Mouse (Mus musculus): ENCODE measurements around the gene Zfp414. TPM values are rescaled to one million over a fixed set of nuclear protein-coding genes. Genes with fewer than 3 reads are reported as not detected.

Zfp414 gene
- total RNA-seq, 2 experiments from 2014 or later = 44.4 to 45.7 TPM

GRCm38 (mm10) chr17:33639743-33640142 is 10.9 kb downstream of the Zfp414 start:
- no peak for DNase-seq (ENCODE audit: low spot score in 2 of 2)
- intact Hi-C loops (cut with DNase I) = no loop called here

GRCm38 (mm10) chr17:33644068-33644467 is 15.2 kb downstream of the Zfp414 start:
- intact Hi-C loops (cut with DNase I) = no loop called here
- no peak for DNase-seq (ENCODE audit: low spot score in 2 of 2)

- no peak for DNase-seq (ENCODE audit: low spot score in 2 of 2)
- intact Hi-C loops (cut with DNase I) = no loop called here
Measured at GRCm38 (mm10) chr17:33645073-33645472, 16.2 kb downstream of the Zfp414 start.

- DNase-seq (ENCODE audit: low spot score in 2 of 2) = no peak
- intact Hi-C loops (cut with DNase I) = no loop called here
Measured at GRCm38 (mm10) chr17:33649781-33650475, 21.0 kb downstream of the Zfp414 start.

- DNase-seq (ENCODE audit: low spot score in 2 of 2) = no peak
- intact Hi-C loops (cut with DNase I) = no loop called here
Measured at GRCm38 (mm10) chr17:33666813-33667212, 37.9 kb downstream of the Zfp414 start.

- intact Hi-C loops (cut with DNase I) = no loop called here
- no peak for DNase-seq (ENCODE audit: low spot score in 2 of 2)
Measured at GRCm38 (mm10) chr17:33669681-33670080, 40.8 kb downstream of the Zfp414 start.

- intact Hi-C loops (cut with DNase I) = no loop called here
Measured at GRCm38 (mm10) chr17:33673837-33674236, 44.9 kb downstream of the Zfp414 start.

GRCm38 (mm10) chr17:33675452-33675851 is 46.6 kb downstream of the Zfp414 start:
- intact Hi-C loops (cut with DNase I) = no loop called here
- DNase-seq (ENCODE audit: low spot score in 2 of 2) = no peak

More at GRCm38 (mm10) chr17:33673837-33674236, 44.9 kb downstream of the Zfp414 start:
- DNase-seq (ENCODE audit: low spot score in 2 of 2) = no peak

GRCm38 (mm10) chr17:33676086-33676485 is 47.2 kb downstream of the Zfp414 start:
- DNase-seq (ENCODE audit: low spot score in 2 of 2) = no peak
- intact Hi-C loops (cut with DNase I) = no loop called here

GRCm38 (mm10) chr17:33678771-33679170 is 49.9 kb downstream of the Zfp414 start:
- intact Hi-C loops (cut with DNase I) = no loop called here
- DNase-seq (ENCODE audit: low spot score in 2 of 2) = no peak

Other genes starting within 250 kb of the Zfp414 start
- gene Zfp101, start 234.4 kb upstream of the Zfp414 start, total RNA-seq (2021) = 1 to 10 TPM; 7.3 to 7.6 TPM
- not detected for gene Actl9, start 196.2 kb upstream of the Zfp414 start, total RNA-seq (2021)
- gene Adamts10, start 104.9 kb upstream of the Zfp414 start, total RNA-seq (2021) = 10 to 100 TPM; 31.8 to 35.1 TPM
- 1 to 10 TPM; 1.2 to 1.6 TPM for gene Myo1f, start 73.4 kb upstream of the Zfp414 start, total RNA-seq (2021)
- under 1 TPM in 1 of 2 experiments, not detected in 1; 0.55 TPM for gene Pram1, start 9.0 kb downstream of the Zfp414 start, total RNA-seq (2021)
- 100 to 1,000 TPM; 109 to 116 TPM for gene Hnrnpm, start 57.8 kb downstream of the Zfp414 start, total RNA-seq (2021)
- gene March2, start 89.6 kb downstream of the Zfp414 start, total RNA-seq (2021) = 10 to 100 TPM; 83.5 to 84.8 TPM
- gene Rab11b, start 131.4 kb downstream of the Zfp414 start, total RNA-seq (2021) = 100 to 1,000 TPM; 302 to 341 TPM
- gene Angptl4, start 152.7 kb downstream of the Zfp414 start, total RNA-seq (2021) = 1 to 10 TPM; 5.5 to 6.6 TPM
- 10 to 100 TPM; 36.2 to 41.2 TPM for gene Kank3, start 181.4 kb downstream of the Zfp414 start, total RNA-seq (2021)
- gene Rps28, start 195.5 kb downstream of the Zfp414 start, total RNA-seq (2021) = 100 to 1,000 TPM; 681 to 713 TPM
- 100 to 1,000 TPM; 229 to 243 TPM for gene Ndufa7, start 195.5 kb downstream of the Zfp414 start, total RNA-seq (2021)
- 10 to 100 TPM; 29.3 to 31.9 TPM for gene Cd320, start 214.0 kb downstream of the Zfp414 start, total RNA-seq (2021)
- gene Gm7029, start 244.7 kb downstream of the Zfp414 start, total RNA-seq (2021) = not detected